Mouse (Mus musculus) limb, embryonic 12.5 days (tissue): Measurements from ENCODE around the gene Fancb. TPM values are rescaled to one million over a fixed set of nuclear protein-coding genes. Genes with fewer than 3 reads are reported as not detected.

Experiments used
- polyA plus RNA-seq: library from polyadenylated mRNA; unstranded; fragments of >200 nt; fragmentation: Nextera tagmentation; extraction: Ambion mirVana; gene quantifications from 2 replicates; pipeline ENCODE4 v1.2.1, GENCODE M21; 2016

Fancb gene
- polyA plus RNA-seq, 1 experiment from 2014 or later: 10.1 TPM

Other genes starting within 250 kb of the Fancb start
- 17.5 and 18.9 TPM in 2 replicates for gene Mospd2, start 217 bp upstream of the Fancb start, polyA plus RNA-seq
- not detected in 2 replicates for gene Gm17604, start 24.2 kb downstream of the Fancb start, polyA plus RNA-seq